Mouse (Mus musculus) layer of hippocampus, postnatal 10 days (tissue): ENCODE results near the gene Tshz2. TPM values are rescaled to one million over a fixed set of nuclear protein-coding genes. Genes with fewer than 3 reads are reported as not detected.
A peak's percentile ranks its signal among the peaks of the same experiment; 100 is the strongest.

Source experiments
- DNase-seq, 2 experiments: peaks; one replicate each; pipeline ENCODE4 v3.0.0; 2021; ENCODE audit warnings: low spot score in 2 of 2
- total RNA-seq, 2 experiments: library from RNA; stranded (reverse); gene quantifications; 2 replicates each; pipeline ENCODE4 v1.2.3; 2021

Gene Tshz2
- total RNA-seq, 2 experiments from 2014 or later, result 49.8 to 64.9 TPM

- no peak for DNase-seq
Observed at GRCm38 (mm10) chr2:170091563-170092443, 459.0 kb downstream of the Tshz2 start.

DNA sequence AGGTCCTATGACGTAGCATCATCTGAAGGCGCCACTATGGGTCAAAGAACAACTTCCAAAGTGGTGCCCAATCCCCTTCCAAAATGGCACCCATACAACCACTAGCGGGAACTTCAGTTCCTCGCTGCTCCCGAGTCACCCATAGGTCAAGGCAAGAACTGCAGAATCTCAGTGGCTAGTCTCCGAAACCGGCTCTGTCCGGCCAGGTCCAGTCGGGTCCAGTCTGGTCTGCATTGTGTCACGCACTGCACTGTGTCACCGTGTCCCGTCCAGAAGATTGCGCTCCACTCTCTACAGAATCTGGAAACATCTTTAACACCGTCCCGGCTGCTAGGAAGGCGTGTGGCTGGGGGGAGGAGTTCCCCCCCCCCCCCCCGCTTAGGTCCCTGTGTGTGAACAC is 461.4 kb downstream of the Tshz2 start:
- DNase-seq, result no peak

- DNase-seq, result no peak
Observed at GRCm38 (mm10) chr2:170094871-170095270, 462.1 kb downstream of the Tshz2 start.

GRCm38 (mm10) chr2:170101132-170101531 is 468.3 kb downstream of the Tshz2 start:
- DNase-seq, result peak; percentile 98

- no peak for DNase-seq
Observed at GRCm38 (mm10) chr2:170101932-170102331, 469.1 kb downstream of the Tshz2 start.

- no peak for DNase-seq
Observed at GRCm38 (mm10) chr2:170103341-170103740, 470.5 kb downstream of the Tshz2 start.

DNA sequence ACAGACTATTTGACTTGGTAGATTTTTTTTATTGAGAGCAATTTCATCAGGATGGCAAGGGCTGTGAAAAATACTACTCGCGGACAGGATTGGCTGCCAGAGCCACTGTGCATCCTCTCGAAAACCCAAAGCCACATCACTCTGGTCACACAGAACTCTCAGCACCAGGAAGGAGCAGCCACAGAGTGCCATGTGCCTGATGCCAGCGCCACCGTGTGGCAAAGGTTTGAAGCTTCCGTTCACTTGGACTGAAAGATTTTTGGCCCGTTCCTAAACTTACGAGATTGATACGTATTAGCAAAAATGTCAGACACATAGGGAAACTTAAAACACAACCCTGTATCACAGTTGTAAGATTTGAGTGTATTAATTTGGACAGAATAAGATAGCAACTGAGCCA is 471.0 kb downstream of the Tshz2 start:
- DNase-seq, result peak; percentile 67 to 69

- DNase-seq, result no peak
Observed at GRCm38 (mm10) chr2:170104396-170104795, 471.6 kb downstream of the Tshz2 start.

DNA sequence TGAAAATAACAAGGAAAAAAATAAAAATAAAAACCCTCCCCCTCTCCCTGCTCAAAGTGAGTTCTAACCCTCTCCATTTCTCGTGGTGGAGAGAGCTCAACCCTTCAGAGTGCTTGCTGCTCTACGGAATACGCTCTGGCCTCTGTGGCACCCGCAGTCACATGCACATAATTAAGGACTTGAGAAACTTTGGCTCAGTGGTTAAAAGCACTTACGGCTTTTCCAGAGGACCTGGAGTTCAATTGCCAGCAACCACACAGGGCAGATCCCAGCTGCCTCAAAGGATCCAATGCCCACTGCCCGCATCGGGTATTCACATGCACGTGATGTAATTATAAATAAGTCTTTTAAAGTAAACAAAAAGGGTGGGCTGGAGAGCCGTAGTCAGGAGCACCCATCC is 473.2 kb downstream of the Tshz2 start:
- DNase-seq, result no peak

DNA sequence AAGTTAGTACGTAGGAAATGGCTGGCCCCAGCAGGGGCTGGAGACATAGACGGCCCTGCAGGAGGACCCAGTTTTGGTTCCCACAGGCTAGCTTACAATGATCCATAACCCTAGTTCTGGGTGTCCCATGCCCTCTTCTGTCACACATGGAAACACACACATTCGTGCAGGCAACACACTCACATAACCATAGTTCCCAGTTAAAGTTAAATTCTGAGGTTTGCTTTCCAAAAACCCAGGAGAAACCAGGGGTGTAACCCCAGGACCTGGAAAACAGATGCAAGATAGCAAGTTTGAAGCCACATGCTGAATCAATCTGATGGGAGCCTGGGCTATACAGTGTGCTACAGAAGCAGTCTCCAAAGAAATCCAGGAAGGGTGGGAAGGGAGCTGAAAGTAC is 475.0 kb downstream of the Tshz2 start:
- no peak for DNase-seq

DNA sequence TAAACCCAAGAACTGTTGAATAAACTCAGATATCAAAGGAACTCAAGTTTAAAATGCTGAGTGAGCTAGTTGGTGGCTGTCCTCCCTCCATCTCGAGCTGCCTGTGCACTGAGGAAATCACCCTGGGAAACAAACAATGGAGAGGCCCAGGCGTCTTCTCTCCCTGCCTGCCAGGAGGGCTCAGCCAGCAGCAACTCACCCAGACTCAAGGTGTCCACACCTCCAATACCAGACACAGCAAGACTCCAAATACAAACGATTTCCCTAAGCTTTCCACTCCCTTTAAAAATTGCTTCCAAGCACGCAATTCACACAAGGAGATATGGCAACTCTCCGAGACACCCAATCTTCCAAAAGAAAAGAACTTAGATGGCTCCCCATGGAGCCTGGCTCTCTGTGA is 476.7 kb downstream of the Tshz2 start:
- no peak for DNase-seq

GRCm38 (mm10) chr2:170110306-170110705 is 477.5 kb downstream of the Tshz2 start:
- DNase-seq, result no peak

GRCm38 (mm10) chr2:170116704-170117281 is 484.0 kb downstream of the Tshz2 start:
- DNase-seq, result peak; percentile 81 to 82

DNA sequence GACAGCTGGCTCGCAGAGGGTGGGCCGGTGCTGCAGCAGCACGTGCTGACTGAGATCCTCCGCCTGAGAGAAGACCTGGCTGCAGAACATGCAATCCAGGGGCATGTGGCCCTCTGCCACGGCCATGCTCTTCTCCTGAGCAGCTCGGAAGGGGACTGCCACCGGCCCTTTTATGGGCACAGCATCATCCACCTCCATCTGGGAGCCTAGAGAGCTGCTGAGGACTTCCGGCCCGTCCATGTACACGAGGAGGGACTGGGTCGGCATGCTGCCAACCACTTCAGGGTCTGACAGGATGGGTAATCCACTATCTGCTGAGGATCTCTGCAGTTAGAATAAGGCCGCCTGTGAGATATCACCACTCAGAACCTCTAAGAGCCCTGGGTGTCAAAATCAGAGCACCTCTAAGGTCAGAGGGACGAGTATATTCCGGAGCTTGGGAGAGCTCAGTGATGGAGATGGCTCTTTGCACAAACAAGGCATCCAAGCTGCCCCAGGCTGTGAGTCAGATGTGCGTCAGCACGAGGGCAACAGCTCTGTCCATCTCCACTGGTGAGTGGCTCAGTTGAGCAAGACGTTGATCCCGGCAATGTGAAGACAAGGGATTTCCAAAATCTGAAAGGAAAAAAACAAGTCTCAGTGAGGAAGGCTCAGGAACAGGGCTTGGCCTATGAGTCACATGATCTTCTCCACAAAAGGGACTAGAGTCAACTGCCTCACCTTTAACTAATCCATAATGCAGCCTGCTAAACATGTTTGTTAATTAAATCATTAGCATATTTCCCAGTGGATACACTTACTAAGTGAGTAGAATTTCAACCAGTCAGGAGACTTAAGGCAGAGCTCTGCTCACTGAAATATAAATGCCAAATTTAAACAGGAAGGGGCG is 487.6 kb downstream of the Tshz2 start:
- no peak for DNase-seq

Other genes with a start within 250 kb of the Tshz2 start
- gene Gm11011, start 45.3 kb upstream of the Tshz2 start, total RNA-seq, result not detected